Mouse (Mus musculus): ENCODE results near the gene Gpr132. TPM values are rescaled to one million over a fixed set of nuclear protein-coding genes. Genes with fewer than 3 reads are reported as not detected.

Gpr132 gene
- total and polyA plus RNA-seq, 3 experiments: 5.4 to 6.5 TPM; not detected in 1

DNA sequence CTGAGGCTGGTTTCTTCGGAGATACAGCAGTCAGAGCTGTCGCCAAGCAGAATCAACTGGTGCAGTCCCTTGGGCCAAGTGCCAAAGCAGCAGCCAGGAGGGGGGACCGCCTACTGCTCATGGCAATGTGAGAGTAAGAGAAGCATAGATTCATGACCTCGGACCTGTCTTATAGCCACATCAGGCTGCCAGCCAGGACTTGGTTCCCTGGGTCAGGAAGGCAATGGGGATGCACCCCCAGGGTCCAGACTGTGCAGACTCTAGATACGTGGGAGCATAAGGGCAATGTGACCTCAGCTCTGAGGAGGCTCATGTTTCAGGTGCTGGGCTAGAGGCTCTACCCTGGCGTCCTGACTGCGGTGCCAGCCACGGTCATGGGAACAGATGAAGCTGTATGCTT, 35.9 kb upstream of the Gpr132 start:
- Histone ChIP-seq H3K27me3 (ENCODE audit: control insufficient read depth in 1 of 2, insufficient read depth in 2 of 2, low read length in 2 of 2) (peaks cover 0 to 4% of the 10 kb centered on the region in 2 experiments; a peak in 2 of 4 replicates), H3K27ac (ENCODE audit: control insufficient read depth, low read depth, low read length) (no peak overlapping the region), H3K79me2 (ENCODE audit: control insufficient read depth, insufficient read depth, low read length, poor library complexity) (no peaks in the 10 kb centered on the region), H3K9me3 (replicated peaks; ENCODE audit: insufficient read depth, low read length) (no peaks in the 10 kb centered on the region), H3K4me1 (ENCODE audit: control insufficient read depth in 1 of 2, insufficient read depth in 2 of 2, low read length in 2 of 2) (no peaks in the 10 kb centered on the region), H3K36me3 (ENCODE audit: control insufficient read depth in 1 of 2, insufficient read depth in 2 of 2, low read length in 2 of 2) (no peaks in the 10 kb centered on the region), H3K4me3 (ENCODE audit: control insufficient read depth in 1 of 2, insufficient read depth in 1 of 2, low read depth in 2 of 2, low read length in 2 of 2) (no peak overlapping the region), H3K9ac (ENCODE audit: control insufficient read depth, low read depth, low read length, poor library complexity, severe bottlenecking) (no peak overlapping the region)
- TF ChIP-seq MEF2A (IDR thresholded peaks at IDR 0.05; ENCODE audit: extremely low read depth, insufficient replicate concordance, low read depth, low read length, poor library complexity, severe bottlenecking): no peak
- no peak for TF ChIP-seq RAD21 (IDR thresholded peaks at IDR 0.05; ENCODE audit: low read depth, low read length)
- no peak for DNase-seq (ENCODE audit: low read depth, low spot score)

DNA sequence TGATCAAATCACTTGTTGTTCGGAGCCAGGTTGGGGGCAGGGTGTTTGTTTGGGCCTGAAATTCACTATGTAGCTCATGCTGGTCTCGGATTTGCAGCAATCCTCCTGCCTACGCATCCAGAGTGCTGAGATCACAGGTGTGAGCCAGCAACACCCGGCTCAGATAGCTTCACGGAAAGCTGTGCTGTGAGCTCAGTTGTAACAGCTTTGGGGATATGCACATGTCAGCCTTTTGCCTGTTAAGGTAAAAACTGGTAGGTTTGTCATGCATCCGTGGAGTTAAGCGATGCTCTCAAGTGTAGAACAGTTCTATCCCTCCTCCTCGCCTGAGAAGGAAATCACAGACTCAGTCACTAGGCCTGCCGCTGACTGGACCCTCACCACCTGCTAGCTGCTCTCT, 32.6 kb upstream of the Gpr132 start:
- H3K27ac ChIP-seq (ENCODE audit: control insufficient read depth, low read depth, low read length): no peak overlapping the region
- H3K4me1 ChIP-seq (ENCODE audit: control insufficient read depth in 1 of 2, insufficient read depth in 2 of 2, low read length in 2 of 2): no peaks in the 10 kb centered on the region
- peaks cover 0 to 7% of the 10 kb centered on the region in 2 experiments; a peak in 3 of 4 replicates for H3K27me3 ChIP-seq (ENCODE audit: control insufficient read depth in 1 of 2, insufficient read depth in 2 of 2, low read length in 2 of 2)
- TF ChIP-seq NELFE (IDR thresholded peaks at IDR 0.05; ENCODE audit: low read depth, low read length): no peak
- no peak for TF ChIP-seq RCOR1 (IDR thresholded peaks at IDR 0.05; ENCODE audit: low read depth, low read length)
- TF ChIP-seq ZNF384 (IDR thresholded peaks at IDR 0.05; ENCODE audit: low read depth, low read length): no peak
- no peak for TF ChIP-seq TBP (IDR thresholded peaks at IDR 0.05; ENCODE audit: low read depth, low read length)
- TF ChIP-seq SIN3A (IDR thresholded peaks at IDR 0.05; ENCODE audit: low read length): no peak
- TF ChIP-seq POLR2A (IDR thresholded peaks at IDR 0.05; ENCODE audit: control insufficient read depth in 1 of 2, insufficient read depth in 1 of 2, low read depth in 1 of 2, low read length in 2 of 2, poor library complexity in 1 of 2): no peak
- TF ChIP-seq MXI1 (IDR thresholded peaks at IDR 0.05; ENCODE audit: low read depth, low read length): no peak
- no peak for TF ChIP-seq UBTF (IDR thresholded peaks at IDR 0.05; ENCODE audit: borderline replicate concordance, insufficient read depth, low read depth, low read length)
- TF ChIP-seq ELF1 (IDR thresholded peaks at IDR 0.05; ENCODE audit: low read depth, low read length): no peak
- no peak for TF ChIP-seq EP300 (IDR thresholded peaks at IDR 0.05; ENCODE audit: low read depth in 1 of 2, low read length in 2 of 2)
- TF ChIP-seq POLR2AphosphoS2 (IDR thresholded peaks at IDR 0.05; ENCODE audit: low read length): no peak
- TF ChIP-seq TAL1 (IDR thresholded peaks at IDR 0.05; ENCODE audit: low read length): no peak
- TF ChIP-seq MYB (IDR thresholded peaks at IDR 0.05; ENCODE audit: low read depth, low read length): no peak
- no peak for TF ChIP-seq BHLHE40 (IDR thresholded peaks at IDR 0.05; ENCODE audit: borderline replicate concordance, low read depth, low read length)
- TF ChIP-seq MEF2A (IDR thresholded peaks at IDR 0.05; ENCODE audit: extremely low read depth, insufficient replicate concordance, low read depth, low read length, poor library complexity, severe bottlenecking): no peak
- no peaks in the 10 kb centered on the region for H3K9me3 ChIP-seq (replicated peaks; ENCODE audit: insufficient read depth, low read length)
- DNase-seq (ENCODE audit: low read depth, low spot score): no peak
- H3K4me3 ChIP-seq (ENCODE audit: control insufficient read depth in 1 of 2, insufficient read depth in 1 of 2, low read depth in 2 of 2, low read length in 2 of 2): no peak overlapping the region
- no peak overlapping the region for H3K9ac ChIP-seq (ENCODE audit: control insufficient read depth, low read depth, low read length, poor library complexity, severe bottlenecking)
- no peaks in the 10 kb centered on the region for H3K79me2 ChIP-seq (ENCODE audit: control insufficient read depth, insufficient read depth, low read length, poor library complexity)
- H3K36me3 ChIP-seq (ENCODE audit: control insufficient read depth in 1 of 2, insufficient read depth in 2 of 2, low read length in 2 of 2): no peaks in the 10 kb centered on the region

Measured in MEL (cell line).